Mouse (Mus musculus) ovary, postnatal 36 days (tissue): ENCODE measurements around the gene Vmn1r58.
"Not testable (repeated sequence)": the region's sequence is repeated elsewhere in the genome, so short reads cannot be mapped to it uniquely, and the experiment has no call there.

Source experiments
- DNase-seq: peaks from one replicate; pipeline ENCODE4 v3.0.0; 2022; ENCODE audit warnings: low spot score, mixed read lengths

The Vmn1r58 gene

DNA sequence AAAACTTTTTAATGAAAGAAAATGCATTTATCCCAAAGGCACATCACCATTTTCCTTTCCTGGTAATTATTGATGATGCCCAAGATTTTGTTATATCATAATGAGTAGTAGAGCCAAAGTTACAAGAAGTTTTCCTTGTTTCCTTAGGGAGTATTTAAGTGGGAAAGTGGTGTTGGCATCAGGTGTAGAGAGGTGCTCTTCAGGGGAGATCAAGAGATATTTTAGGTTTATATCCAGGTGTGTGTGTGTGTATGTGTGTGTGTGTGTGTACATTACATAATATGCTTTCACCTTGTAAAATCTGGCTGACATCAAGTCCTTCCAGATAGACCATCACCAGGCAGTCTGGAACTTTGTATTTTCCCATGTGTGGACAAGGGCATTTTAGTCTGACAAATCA, at the start of gene Vmn1r58:
TSS of gene Vmn1r58 (minus strand) at position 101 of the 400 bp plus-strand sequence.
- not testable (repeated sequence) for DNase-seq

DNA sequence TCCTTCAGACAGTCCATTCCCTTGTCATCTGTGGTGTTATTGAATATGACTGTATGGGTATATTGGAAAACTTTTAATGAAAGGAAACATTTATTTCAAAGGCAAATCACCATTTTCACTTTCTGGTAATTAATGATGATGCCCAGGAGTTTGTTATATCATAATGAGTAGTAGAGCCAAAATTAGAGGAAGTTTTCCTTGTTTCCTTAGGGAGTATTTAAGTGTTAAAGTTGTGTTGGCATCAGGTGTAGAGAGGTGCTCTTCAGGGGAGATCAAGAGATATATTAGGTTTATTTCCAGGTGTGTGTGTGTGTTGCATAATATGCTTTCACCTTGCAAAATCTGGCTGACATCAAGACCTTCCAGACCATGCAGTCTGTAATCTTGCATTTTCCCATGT, 43.5 kb upstream of the Vmn1r58 start, which contains the start of gene Vmn1r59:
TSS of gene Vmn1r59 (minus strand) at position 101 of the 400 bp plus-strand sequence.
- no peak for DNase-seq

DNA sequence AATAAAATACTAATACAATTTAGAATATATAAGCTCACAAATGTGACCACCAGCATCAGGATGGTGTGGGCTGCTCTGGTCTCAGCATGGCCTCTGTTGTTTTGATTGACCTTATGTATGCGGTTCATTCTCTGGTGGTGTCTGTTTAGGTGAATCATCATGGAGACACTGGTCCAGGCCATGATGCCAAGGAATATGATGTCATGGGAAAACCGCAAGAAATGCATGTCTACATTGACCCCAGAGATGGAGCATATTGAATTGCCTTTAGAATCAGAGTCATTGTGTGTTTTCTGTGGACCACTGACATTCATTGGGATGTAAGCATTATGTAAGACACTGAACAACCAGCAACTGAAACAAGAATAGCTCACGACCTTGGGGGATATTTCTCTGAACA, 40.8 kb upstream of the Vmn1r58 start:
- not testable (repeated sequence) for DNase-seq

DNA sequence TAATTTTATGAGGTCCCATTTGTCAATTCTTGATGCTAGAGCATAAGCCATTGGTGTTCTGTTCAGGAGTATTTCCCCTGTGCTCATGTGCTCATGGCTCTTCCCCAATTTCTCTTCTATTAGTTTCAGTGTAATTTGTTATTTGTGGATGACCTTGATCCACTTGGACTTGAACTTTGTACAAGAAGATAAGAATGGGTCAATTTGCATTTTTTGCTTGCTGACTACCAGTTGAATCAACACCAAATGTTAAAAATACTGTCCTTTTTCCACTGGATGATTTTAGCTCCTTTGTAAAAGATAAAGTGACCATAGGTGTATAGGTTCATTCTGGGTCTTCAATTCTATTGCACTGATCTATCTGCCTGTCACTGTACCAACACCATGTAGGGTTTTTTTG, 35.4 kb upstream of the Vmn1r58 start:
- DNase-seq = no peak

DNA sequence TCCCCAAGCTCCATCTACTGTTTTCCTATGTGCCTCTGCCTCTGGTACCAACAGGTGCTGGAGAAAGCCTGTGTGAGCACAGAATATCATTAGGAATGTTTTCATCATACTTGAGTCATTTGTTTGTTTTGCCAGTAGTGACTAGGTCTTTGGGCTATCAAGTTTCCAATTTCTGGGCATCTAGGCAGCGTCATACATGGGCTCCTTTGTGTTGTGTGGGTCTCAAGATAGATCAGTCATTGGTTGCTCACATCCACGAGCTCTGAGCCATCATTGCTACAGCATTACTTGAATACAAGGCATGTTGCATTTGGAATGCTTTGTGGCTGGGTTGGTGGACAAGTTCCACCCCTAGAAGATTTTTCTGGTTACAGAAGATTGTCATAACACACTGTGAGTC, 7.0 kb downstream of the Vmn1r58 start:
- DNase-seq = no peak

DNA sequence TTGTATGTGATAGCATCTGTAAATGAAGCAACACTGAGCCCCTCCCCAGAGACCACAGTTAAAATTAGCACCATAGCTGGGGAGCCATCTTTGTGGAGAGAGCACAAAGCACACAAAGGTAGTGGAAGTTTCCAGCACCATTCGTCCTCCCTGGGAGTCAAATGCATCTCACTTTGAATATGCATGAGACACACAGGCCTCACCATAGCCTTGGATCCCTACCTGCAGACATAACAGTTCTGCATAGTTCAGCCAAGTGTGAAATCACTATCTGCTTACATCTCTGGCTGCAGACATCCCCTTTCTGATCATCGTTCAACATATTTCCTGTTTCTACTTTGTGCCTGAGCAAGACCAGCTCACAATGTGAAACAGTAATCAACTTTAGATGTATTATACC, 46.5 kb downstream of the Vmn1r58 start:
- DNase-seq = no peak

DNA sequence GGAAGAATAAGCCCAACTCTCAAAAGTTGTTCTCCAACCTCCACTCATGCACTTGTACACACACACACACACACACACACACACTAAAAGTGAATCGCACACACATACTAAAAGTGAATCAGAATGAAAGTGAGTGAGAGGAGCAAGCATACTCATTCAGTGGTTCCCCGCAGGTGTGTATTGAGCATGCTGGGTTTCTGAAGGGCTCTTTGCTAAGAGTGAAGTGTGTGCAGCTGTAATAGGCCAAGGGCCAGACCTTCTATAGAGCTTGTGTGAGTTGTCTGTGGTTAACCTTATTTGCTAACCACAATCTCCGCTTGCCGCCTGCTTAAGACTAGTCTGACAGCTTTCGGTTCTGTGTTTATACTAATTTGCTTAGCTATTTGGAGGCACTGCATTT, 49.6 kb downstream of the Vmn1r58 start:
- no peak for DNase-seq
